Mouse (Mus musculus) erythroblast, embryonic 14.5 days (primary cell): ENCODE results near the gene Tspan17.

Source experiments
- GATA1 ChIP-seq: IDR thresholded peaks from 2 replicates; pipeline ENCODE4 v1.6.1; 2012; ENCODE audit warnings: low read length, inconsistent platforms, mixed read lengths
- TAL1 ChIP-seq: IDR thresholded peaks from 3 replicates; pipeline ENCODE4 v1.6.1; 2012; ENCODE audit warnings: low read length, inconsistent platforms, mixed read lengths

- no peak for TF ChIP-seq GATA1
- no peak for TF ChIP-seq TAL1
These were observed 31.0 kb upstream of the Tspan17 start for GRCm38 (mm10) chr13:54758045-54758755.
